Mouse (Mus musculus): ENCODE results near the gene Abcc1.

Gene Abcc1

DNA sequence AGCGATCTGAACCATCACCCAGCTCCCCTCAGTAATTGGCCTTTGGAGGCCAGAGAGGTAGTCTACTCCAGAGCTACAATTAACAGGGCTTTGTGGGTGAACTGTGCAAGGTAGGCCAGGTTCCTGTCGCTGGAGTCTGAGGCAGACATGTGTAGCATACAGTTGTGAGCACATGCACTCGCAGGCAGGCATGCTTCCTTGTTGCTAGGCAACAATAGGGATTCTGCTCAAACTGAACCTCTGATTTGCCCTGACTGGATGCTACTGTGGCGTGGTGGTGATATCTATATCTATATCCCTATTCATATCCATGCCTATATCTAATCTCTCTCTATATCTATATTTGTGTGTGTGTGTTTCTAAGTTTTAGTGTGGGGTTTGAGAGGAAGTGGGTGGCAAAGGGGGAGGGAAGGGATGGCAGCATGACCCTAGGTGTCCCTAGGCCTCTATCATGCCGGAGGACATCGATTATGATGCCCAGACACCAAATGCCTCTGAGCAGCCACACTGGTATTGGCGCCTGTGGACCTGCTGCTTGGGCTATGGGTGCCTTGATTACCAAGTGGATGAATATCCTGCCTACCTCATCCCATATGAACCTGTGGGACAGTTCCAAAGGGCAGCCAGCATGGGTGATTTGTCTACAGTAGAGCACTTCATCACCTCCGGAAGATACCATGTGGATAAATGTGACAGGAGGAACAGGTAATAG, 140.4 kb downstream of the Abcc1 start:
- DNase-seq (ENCODE audit: low spot score): no peak

DNA sequence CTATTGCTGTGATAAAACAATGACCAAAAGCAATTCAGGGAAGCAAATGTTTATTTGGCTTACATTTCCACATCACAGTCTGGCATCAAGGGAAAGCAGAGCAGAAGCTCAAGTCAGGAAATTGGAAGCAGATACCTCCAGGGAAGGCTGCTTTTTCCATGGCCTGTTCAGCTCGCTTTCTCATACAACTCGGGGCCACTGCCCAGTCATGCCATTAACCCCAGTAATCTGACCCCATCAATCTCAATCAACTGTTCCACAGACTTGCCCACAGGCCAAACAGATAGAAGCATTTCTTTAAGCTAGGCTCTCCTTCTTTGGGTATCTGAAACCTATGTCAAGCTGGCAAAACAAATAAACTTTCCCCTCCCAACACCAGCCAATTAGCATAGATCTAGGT, 145.1 kb downstream of the Abcc1 start:
- no peak for DNase-seq (ENCODE audit: low spot score)
